Comparison of ENCODE assay signal across 8 mouse cellular contexts in the genomic region with DNA sequence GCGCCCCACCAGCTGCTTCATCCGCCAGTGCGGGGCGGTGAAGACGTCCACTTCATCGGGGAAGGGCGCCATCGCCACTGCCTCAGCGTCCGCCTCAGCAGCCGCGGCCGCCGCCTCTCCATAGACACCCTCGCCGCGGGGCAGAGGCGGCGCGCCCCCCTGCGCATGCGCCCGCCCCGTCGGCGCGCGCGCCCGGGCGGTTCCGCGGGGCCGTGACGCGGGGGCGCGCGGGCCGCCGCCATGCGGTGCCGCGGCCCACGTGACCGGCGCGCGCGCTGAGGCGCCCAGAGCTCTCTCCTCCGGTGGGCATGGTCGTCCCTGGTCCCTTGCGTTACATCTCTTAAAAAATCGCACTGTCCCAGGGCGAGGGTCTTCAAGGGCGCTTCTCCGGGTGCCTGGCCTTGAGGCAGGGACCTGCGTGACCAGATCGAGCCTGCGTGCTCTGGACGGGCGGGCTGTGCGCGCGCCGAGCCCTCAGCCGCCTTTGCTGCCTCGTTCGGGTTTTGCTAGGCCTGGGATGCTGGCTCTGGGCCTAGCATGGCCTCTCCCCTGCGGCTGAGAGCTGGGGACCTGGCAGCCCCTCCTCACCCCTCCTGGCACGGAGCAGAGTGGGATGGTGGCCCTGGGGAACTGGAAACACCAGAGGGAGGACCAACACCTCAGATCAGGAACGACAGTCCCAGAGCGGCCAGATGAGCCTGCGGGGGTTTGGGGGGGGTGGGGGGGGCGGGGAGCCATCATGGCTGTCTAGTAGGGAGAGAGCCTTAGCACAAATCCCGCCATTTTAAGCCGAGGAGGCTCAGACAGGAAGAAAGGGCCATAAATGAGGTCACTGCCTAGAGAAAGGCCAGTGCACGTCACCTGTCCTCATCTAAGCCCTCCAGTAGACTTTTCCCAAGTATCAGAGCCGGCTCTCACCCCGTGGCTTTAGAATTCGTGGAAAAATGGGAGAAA. TPM values are rescaled to one million over a fixed set of nuclear protein-coding genes. Genes with fewer than 3 reads are reported as not detected.
DNase-seq lines count a peak whose midpoint lies in the region; ATAC-seq lines count a peak whose summit lies in the region.

No protein-coding gene starts in this region.

- peak; percentile 95 for ATAC-seq in hindbrain, embryonic 15.5 days (ENCODE audit: low FRiP score, low read depth)
- ATAC-seq in megakaryocyte, adult 5-6 weeks (ENCODE audit: poor library complexity, severe bottlenecking) = peak; percentile 56

- H3K36me3 ChIP-seq in hindbrain, embryonic 15.5 days = no peaks in the 10 kb centered on the region

- peaks cover 19% of the 10 kb centered on the region for H3K4me1 ChIP-seq in hindbrain, embryonic 15.5 days (replicated peaks)

- WGBS in hindbrain, embryonic 15.5 days = 3% methylated on average over 82 of the region's 82 CpGs

- peak overlapping the region; percentile 97 for H3K4me3 ChIP-seq in hindbrain, embryonic 15.5 days

- peak overlapping the region; percentile 84 for H3K4me2 ChIP-seq in hindbrain, embryonic 15.5 days

- H3K9me3 ChIP-seq in hindbrain, embryonic 15.5 days = no peaks in the 10 kb centered on the region

- peak overlapping the region; percentile 95 for H3K9ac ChIP-seq in hindbrain, embryonic 15.5 days

- no peaks in the 10 kb centered on the region for H3K27me3 ChIP-seq in hindbrain, embryonic 15.5 days

- peak overlapping the region; percentile 100 for H3K27ac ChIP-seq in hindbrain, embryonic 15.5 days (replicated peaks)

- peak; percentile 43 for DNase-seq in WW6 (ENCODE audit: low read depth, low spot score)
- DNase-seq in cerebellum, postnatal 25 days = peak; percentile 90 to 91
- peak; percentile 74 to 79 for DNase-seq in frontal cortex, postnatal 36 days (ENCODE audit: low spot score in 2 of 2)
- peak; percentile 67 to 73 for DNase-seq in left cerebral cortex, adult 8-10 months (ENCODE audit: low spot score in 2 of 2)
- DNase-seq in right cerebral cortex, adult 2 months (ENCODE audit: low spot score in 2 of 2) = peak; percentile 69 to 79
- DNase-seq in urinary bladder, postnatal 10 days (ENCODE audit: low spot score) = peak; percentile 27

RNA-seq across cellular contexts. Expression of a gene that starts 36.4 kb away (rescaled TPM):
- polyA plus RNA-seq in hindbrain, embryonic 15.5 days (2015; fragmentation: Nextera tagmentation; extraction: Ambion mirVana) = 0.05 and 0.13 TPM in 2 replicates
- total RNA-seq in left cerebral cortex, adult 8-10 months (2022) = not detected
- 29.8 and 31.3 TPM in 2 replicates for total RNA-seq in megakaryocyte, adult 5-6 weeks (2015)
- 25.1 and 32.3 TPM in 2 replicates for total RNA-seq in megakaryocyte, adult 5-6 weeks (2017)

RNA-seq across cellular contexts. Expression of a gene that starts 39.2 kb away (rescaled TPM):
- 74.1 and 74.4 TPM in 2 replicates for polyA plus RNA-seq in hindbrain, embryonic 15.5 days (2015; fragmentation: Nextera tagmentation; extraction: Ambion mirVana)
- total RNA-seq in left cerebral cortex, adult 8-10 months (2022) = 10 to 100 TPM; 78.9 to 91.7 (median 86.3) TPM
- total RNA-seq in megakaryocyte, adult 5-6 weeks (2015) = 81.7 and 82.1 TPM in 2 replicates
- total RNA-seq in megakaryocyte, adult 5-6 weeks (2017) = 93.8 and 106 TPM in 2 replicates

Comparison
In these comparisons a context has a peak if more than half of its experiments do, and no peak if none do; other contexts are left out.
1. Peak in every context shown above with its lines: DNase-seq, ATAC-seq, H3K4me3 ChIP-seq and H3K27ac ChIP-seq.
2. DNase-seq: peak in every context shown above with its lines; median percentile 90 in cerebellum, postnatal 25 days; 76 in frontal cortex, postnatal 36 days; 74 in right cerebral cortex, adult 2 months; 70 in left cerebral cortex, adult 8-10 months; 43 in WW6; 27 in urinary bladder, postnatal 10 days.
3. RNA of a gene that starts 36.4 kb away (total RNA-seq): 25.1 to 32.3 TPM in megakaryocyte, adult 5-6 weeks; not detected in left cerebral cortex, adult 8-10 months; every median in the first group is over 10 times any median in the second.